Mouse (Mus musculus) kidney, adult 18-20 months (tissue): ENCODE measurements around the gene Ap1m2.
A peak's percentile ranks its signal among the peaks of the same experiment; 100 is the strongest.
"Not testable (repeated sequence)": the region's sequence is repeated elsewhere in the genome, so short reads cannot be mapped to it uniquely, and the experiment has no call there.

Experiments used
- DNase-seq: peaks from one replicate; pipeline ENCODE4 v3.0.0; 2021

The Ap1m2 gene

DNA sequence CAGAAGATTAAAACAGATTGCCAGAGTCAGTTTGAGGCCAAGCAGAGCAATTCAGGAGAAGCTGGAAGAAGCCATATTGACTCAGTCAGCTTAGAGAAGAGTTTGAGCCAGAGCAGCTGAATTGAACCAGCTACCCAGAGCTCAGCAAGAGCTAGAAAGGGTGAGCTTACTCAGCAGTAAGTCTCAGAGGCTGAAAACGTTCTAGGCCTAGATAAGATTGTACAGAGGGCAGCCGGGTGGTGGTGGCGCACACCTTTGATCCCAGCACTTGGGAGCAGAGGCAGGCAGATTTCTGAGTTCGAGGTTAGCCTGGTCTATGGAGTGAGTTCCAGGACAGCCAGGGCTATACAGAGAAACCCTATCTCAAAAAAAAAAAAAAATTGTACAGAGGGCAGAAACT is 55.8 kb downstream of the Ap1m2 start:
- not testable (repeated sequence) for DNase-seq

DNA sequence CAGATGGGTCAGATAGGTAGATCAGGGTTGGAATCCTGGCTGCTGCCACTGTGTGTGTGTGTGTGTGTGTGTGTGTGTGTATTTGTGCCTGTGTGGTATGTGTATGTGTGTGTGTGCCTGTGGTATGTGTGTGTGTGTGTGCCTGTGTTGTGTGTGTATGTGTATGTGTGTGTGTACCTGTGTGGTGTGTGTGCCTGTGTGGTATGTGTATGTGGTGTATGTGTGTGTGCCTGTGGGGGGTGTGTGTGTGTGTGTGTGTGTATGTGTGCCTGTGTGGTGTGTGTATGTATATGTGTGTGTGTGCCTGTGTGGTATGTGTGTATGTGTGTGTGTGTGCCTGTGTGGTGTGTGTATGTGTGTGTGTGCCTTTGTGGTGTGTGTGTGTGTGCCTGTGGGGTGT is 57.4 kb downstream of the Ap1m2 start:
- no peak for DNase-seq

DNA sequence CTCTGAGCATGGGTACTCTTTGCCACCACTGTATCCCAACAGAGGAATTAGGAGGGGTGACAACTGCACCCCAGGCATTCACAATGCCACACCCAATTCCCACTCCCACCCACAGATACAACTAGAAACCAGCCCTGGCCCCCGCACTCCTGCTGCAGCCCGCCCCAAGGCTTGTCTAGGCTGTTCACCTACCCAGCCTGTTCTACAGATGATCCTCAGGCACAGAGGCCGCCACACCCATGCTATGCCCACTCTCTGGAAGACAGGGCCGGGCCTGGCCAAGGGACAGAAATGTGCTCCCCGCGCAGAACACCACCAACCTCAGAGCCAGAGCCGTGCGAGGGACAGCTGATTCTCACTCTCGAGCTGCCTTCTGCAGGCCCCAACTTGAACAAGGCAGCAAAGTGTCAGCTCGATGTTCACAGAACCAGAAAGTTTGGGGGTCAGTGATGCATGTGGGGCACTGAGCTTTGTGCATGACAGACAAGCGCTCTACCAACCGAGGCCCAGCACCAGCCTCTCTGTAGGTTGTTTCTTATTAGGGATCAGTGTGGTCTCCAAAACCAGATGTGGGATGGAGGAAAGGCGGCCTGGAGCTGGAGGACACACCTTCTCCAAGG is 60.9 kb downstream of the Ap1m2 start:
- no peak for DNase-seq

DNA sequence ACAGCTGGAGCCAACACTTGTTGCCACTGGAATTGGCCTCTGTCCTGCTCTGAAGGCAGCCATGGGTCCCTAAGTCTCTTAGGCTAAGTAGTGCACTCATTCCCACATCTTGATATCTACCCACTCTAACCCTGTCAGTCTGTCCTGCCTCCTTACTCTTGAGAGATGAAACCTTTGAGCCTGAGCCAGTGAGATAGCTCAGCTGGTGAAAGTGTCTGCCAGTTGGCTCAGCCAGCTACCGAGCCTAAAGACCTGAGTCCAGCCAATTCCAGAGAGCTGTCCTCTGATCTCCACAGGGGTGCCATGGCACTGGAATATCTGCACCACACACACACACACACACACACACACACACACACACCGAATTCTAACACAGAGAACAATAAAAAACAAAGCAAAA is 61.6 kb downstream of the Ap1m2 start:
- no peak for DNase-seq

DNA sequence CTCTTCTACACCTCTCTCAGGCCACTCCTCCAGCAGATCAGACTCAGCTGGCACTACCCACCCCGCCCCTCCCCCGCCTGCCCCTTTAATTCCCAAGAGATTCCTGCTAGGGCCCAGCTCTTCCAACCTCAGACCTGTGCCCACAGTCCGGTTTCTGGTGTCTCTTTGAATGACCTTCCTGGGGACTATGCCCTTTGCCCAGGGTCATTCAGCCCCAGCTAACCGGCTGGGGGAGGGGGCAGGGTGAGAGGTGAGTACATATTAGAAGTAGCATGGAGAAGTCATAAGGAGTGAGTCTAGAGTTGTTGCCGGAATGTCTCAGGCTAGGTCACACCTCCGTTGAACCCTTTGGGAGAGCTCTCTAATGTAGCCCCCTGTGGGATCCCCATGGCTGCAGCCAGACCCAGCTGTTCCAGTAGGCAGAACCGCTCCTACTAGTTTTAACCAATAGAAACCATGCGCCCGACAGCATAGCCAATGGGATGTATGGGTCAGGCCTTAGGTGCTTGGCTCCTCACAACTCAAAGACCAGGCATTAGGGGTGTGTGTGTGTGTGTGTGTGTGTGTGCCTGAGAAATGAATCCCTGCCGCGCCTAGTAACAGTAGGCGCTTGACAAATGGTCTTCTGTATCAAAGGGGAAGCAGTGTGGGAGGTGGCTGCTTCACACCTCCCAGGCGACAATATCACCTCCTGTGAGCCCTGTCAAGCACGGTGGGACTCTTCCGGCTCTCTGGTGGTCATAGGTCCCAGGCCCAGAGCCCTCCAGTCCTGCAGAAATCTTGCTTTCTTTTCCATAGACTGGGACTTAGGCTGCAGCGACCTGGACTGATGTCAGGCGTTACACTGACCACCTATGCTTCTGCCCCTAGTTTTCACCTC is 62.3 kb downstream of the Ap1m2 start:
- DNase-seq = no peak

DNA sequence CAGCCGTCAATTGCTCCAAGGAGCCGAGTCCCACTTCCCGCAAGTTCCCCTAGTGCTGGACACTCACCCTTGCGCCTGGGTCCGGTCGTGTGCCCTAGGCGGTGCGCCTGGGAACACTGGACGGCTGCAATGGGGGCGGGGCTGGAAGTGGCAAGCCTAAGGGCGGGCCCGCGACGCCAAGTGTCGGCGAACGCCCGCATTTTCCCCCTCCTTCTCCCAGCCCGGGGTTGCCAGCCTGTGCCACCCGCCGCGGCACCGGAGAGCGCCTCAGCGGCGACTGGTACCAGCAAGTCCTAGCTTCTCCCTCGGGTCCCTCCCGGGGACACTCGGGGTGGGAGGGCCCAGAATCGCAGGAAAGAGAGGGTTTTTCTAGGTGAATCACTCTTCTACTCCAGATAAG is 63.8 kb downstream of the Ap1m2 start, which contains the start of gene S1pr5:
Gene S1pr5, minus strand, starts transcription at position 118 of the 400 bp plus-strand sequence.
- DNase-seq = peak; percentile 68

DNA sequence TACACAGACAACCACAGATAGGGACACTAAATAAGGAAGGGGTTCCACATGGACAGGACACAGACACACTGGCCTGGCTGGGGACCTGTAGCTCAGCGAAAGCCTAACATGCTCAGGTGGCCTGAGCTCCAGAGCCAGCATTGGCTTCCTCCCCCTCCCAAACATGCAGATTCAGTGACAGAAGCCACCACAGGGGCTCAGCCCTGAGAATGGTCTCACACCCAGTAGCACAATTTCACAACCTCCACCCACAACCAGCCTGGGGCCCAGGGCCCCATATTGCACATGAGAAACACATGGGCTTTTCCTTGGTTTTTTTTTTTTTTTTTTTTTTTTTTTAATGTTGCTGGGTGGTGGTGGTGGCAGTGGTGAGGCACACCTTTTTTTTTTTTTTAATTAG is 65.8 kb downstream of the Ap1m2 start:
- DNase-seq = no peak

DNA sequence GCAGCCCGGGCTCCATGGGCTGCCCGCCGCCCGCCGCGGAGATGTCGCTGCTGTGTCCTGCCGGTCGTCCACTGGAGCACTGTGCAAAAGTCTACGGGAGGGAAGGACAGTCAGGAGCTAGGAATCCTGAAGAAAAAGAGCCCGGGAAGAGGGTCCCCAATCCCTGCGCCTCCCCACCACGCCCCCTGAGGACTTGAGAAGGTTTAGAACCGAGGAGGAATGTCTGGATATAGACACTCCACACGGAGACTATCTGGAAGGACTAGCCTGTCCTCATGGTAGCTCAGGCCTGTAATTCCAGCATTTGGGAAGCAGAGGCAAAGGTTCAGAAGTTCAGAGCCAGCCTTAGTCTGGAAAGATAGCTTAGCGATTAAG is 67.0 kb downstream of the Ap1m2 start:
- no peak for DNase-seq

DNA sequence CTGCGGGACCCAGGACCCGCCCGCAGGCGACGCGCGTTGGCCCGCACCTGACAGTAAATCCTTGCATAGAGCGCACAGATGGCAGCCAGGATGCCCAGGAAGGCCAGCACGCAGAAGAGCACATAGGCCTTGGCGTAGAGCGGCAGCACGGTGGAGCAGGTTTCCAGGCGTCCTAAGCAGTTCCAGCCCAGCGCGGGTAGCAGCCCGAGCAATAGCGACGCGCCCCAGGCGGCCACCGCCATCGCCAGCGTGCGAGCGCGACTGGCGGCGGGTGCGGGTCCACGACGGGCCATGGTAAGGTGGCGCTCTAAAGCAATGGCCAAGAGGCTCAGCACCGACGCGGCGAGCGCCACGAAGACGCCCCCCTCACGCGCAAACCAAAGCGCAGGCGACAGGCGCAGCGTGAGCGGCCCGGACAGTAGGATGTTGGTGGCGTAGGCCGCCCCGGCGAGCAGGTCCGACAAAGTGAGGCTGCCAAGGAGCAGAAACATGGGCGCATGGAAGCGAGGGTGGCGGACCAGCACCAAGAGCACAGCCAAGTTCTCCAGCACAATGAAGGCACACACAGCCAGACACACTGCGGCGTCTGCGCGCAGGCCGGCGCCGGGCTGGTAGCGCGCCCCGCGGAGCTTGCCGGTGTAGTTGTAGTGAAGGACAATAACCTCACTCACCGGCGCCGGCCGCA is 67.6 kb downstream of the Ap1m2 start:
- DNase-seq = no peak
